Mouse (Mus musculus): ENCODE measurements at regions not wholly inside any gene's neighbourhood (a gene's known extent, or its start where the extent isn't known, plus 50 kb on each side); places are given as distances from the start of the nearest gene placed in this dataset.

- no peak for TF ChIP-seq POLR2A (IDR thresholded peaks at IDR 0.05; ENCODE audit: low read depth, low read length)
- no peak for TF ChIP-seq UBTF (IDR thresholded peaks at IDR 0.05; ENCODE audit: low read depth, low read length)
- no peak for TF ChIP-seq CTCF (conservative IDR thresholded peaks at IDR 0.05 in 1 of 2, IDR thresholded peaks at IDR 0.05 in 1 of 2; ENCODE audit: low read depth in 2 of 2, low read length in 2 of 2)
- TF ChIP-seq PAX5 (IDR thresholded peaks at IDR 0.05; ENCODE audit: low read length) = no peak
- TF ChIP-seq POLR2AphosphoS2 (IDR thresholded peaks at IDR 0.05; ENCODE audit: low read depth, low read length) = no peak
- TF ChIP-seq RCOR1 (conservative IDR thresholded peaks at IDR 0.05; ENCODE audit: low read depth, low read length) = no peak
- TF ChIP-seq NRF1 (IDR thresholded peaks at IDR 0.05; ENCODE audit: low read depth, low read length) = no peak
- TF ChIP-seq MAFK (IDR thresholded peaks at IDR 0.05; ENCODE audit: insufficient replicate concordance, low read length) = no peak
- TF ChIP-seq E2F4 (IDR thresholded peaks at IDR 0.05; ENCODE audit: insufficient replicate concordance, low read depth, low read length) = no peak
- TF ChIP-seq CHD2 (IDR thresholded peaks at IDR 0.05; ENCODE audit: low read length) = no peak
These were observed 179.2 kb upstream of the Pabpc6 start for GRCm38 (mm10) chr17:9848559-9849357.
